Mouse (Mus musculus) heart, postnatal 25 days (tissue): Measurements from ENCODE around the gene Sos2. TPM values are rescaled to one million over a fixed set of nuclear protein-coding genes. Genes with fewer than 3 reads are reported as not detected.
"Not testable (repeated sequence)": the region's sequence is repeated elsewhere in the genome, so short reads cannot be mapped to it uniquely, and the experiment has no call there.

ENCODE experiments used
- DNase-seq: peaks from one replicate; pipeline ENCODE4 v3.0.0; 2022; ENCODE audit warnings: low spot score
- intact Hi-C: fragments of 180-260 bp; cut with DNase I; formaldehyde crosslinking; loops from one replicate; pipeline ENCODE4 v1.15.1; 2025
- total RNA-seq, 2 experiments: library from RNA; stranded (reverse); gene quantifications; 2 replicates each; pipeline ENCODE4 v1.2.3; 2021

The Sos2 gene
- total RNA-seq, 2 experiments from 2014 or later = 34.9 to 40.3 TPM

GRCm38 (mm10) chr12:69680635-69681565 lies 752 bp downstream of the Sos2 start:
- intact Hi-C loops = loop anchor here (5.0 kb wide), 2 partner anchors 34 to 319 kb away; no protein-coding TSS in a partner anchor

GRCm38 (mm10) chr12:69676157-69676556 lies 5.5 kb downstream of the Sos2 start:
- intact Hi-C loops = no loop called here
- DNase-seq = no peak

More at GRCm38 (mm10) chr12:69680635-69681565, 752 bp downstream of the Sos2 start:
- peak; percentile 7 for DNase-seq

- DNase-seq = no peak
- intact Hi-C loops = no loop called here
Observed at GRCm38 (mm10) chr12:69674576-69675537, 6.8 kb downstream of the Sos2 start.

- DNase-seq = no peak
- intact Hi-C loops = no loop called here
Observed at GRCm38 (mm10) chr12:69674176-69674575, 7.5 kb downstream of the Sos2 start.

GRCm38 (mm10) chr12:69666721-69667120 lies 14.9 kb downstream of the Sos2 start:
- intact Hi-C loops = no loop called here

GRCm38 (mm10) chr12:69661658-69662057 lies 20.0 kb downstream of the Sos2 start:
- intact Hi-C loops = no loop called here
- no peak for DNase-seq

More at GRCm38 (mm10) chr12:69666721-69667120, 14.9 kb downstream of the Sos2 start:
- no peak for DNase-seq

GRCm38 (mm10) chr12:69653973-69654372 lies 27.7 kb downstream of the Sos2 start:
- intact Hi-C loops, DNase-seq: not testable (repeated sequence)

GRCm38 (mm10) chr12:69649511-69649910 lies 32.1 kb downstream of the Sos2 start:
- DNase-seq = no peak
- intact Hi-C loops = loop anchor here (5.0 kb wide), 1 partner anchor 33 kb away; the partner anchor contains the start of gene Sos2

- intact Hi-C loops = loop anchor here (5.0 kb wide), 1 partner anchor 36 kb away; the partner anchor contains the start of gene Sos2
- DNase-seq = no peak
Observed at GRCm38 (mm10) chr12:69645821-69646616, 35.6 kb downstream of the Sos2 start.

GRCm38 (mm10) chr12:69644877-69645276 lies 36.8 kb downstream of the Sos2 start:
- intact Hi-C loops = loop anchor here (5.0 kb wide), 2 partner anchors 37 to 52 kb away; partner anchors contain the start of gene Sos2
- no peak for DNase-seq

GRCm38 (mm10) chr12:69642877-69643276 lies 38.8 kb downstream of the Sos2 start:
- DNase-seq = no peak
- intact Hi-C loops = loop anchor here (5.0 kb wide), 1 partner anchor 54 kb away; no protein-coding TSS in a partner anchor

- intact Hi-C loops = no loop called here
- no peak for DNase-seq
Observed at GRCm38 (mm10) chr12:69634761-69635160, 46.9 kb downstream of the Sos2 start.

- intact Hi-C loops = loop anchor here (5.0 kb wide), 1 partner anchor 79 kb away; no protein-coding TSS in a partner anchor
- not testable (repeated sequence) for DNase-seq
Observed at GRCm38 (mm10) chr12:69618590-69618989, 63.1 kb downstream of the Sos2 start.

GRCm38 (mm10) chr12:69604367-69604766 lies 77.3 kb downstream of the Sos2 start:
- DNase-seq = no peak
- intact Hi-C loops = no loop called here

GRCm38 (mm10) chr12:69597446-69597845 lies 84.2 kb downstream of the Sos2 start:
- intact Hi-C loops = no loop called here
- DNase-seq = no peak

GRCm38 (mm10) chr12:69593130-69593529 lies 88.5 kb downstream of the Sos2 start:
- DNase-seq = no peak
- intact Hi-C loops = no loop called here

- no peak for DNase-seq
- intact Hi-C loops = loop anchor here (5.0 kb wide), 2 partner anchors 114 to 226 kb away; partner anchors contain the start of gene Nemf
Observed at GRCm38 (mm10) chr12:69583270-69583629, 98.4 kb downstream of the Sos2 start.

GRCm38 (mm10) chr12:69582613-69583269 lies 98.9 kb downstream of the Sos2 start, which contains the start of gene Vcpkmt:
Gene Vcpkmt, minus strand, starts transcription at chr12:69583028.
- DNase-seq = peak; percentile 77
- intact Hi-C loops = loop anchor here (5.0 kb wide), 2 partner anchors 115 to 225 kb away; partner anchors contain the start of gene Nemf
